Mouse (Mus musculus) ES-E14 (cell line): ENCODE measurements at regions not wholly inside any gene's neighbourhood (a gene's known extent, or its start where the extent isn't known, plus 50 kb on each side); places are given as distances from the start of the nearest gene placed in this dataset.

ENCODE experiments used
- CHD2 ChIP-seq: IDR thresholded peaks from 2 replicates; pipeline ENCODE4 v1.6.1; 2014; ENCODE audit warnings: mild to moderate bottlenecking, low read depth, low read length, inconsistent platforms
- HCFC1 ChIP-seq: IDR thresholded peaks from 2 replicates; pipeline ENCODE4 v1.6.1; 2012; ENCODE audit warnings: low read length, inconsistent platforms, borderline replicate concordance; ENCODE audit not compliant: insufficient read depth
- MAFK ChIP-seq: IDR thresholded peaks from 2 replicates; pipeline ENCODE4 v1.6.1; 2014; ENCODE audit warnings: mild to moderate bottlenecking, low read depth, low read length, inconsistent platforms; ENCODE audit not compliant: insufficient read depth
- ZC3H11A ChIP-seq: IDR thresholded peaks from 2 replicates; pipeline ENCODE4 v1.6.1; 2012; ENCODE audit warnings: low read depth, mild to moderate bottlenecking, inconsistent platforms, low read length, borderline replicate concordance
- ZNF384 ChIP-seq: IDR thresholded peaks from 2 replicates; pipeline ENCODE4 v1.6.1; 2012; ENCODE audit warnings: low read depth, low read length, inconsistent platforms

- TF ChIP-seq ZC3H11A (no peak), HCFC1 (no peak), MAFK (no peak), CHD2 (no peak), ZNF384 (no peak)
These were observed 1021.2 kb upstream of the Cobl start for GRCm38 (mm10) chr11:13485971-13486370.
